1 mouse cellular context compared by ENCODE assay signal in the genomic region with DNA sequence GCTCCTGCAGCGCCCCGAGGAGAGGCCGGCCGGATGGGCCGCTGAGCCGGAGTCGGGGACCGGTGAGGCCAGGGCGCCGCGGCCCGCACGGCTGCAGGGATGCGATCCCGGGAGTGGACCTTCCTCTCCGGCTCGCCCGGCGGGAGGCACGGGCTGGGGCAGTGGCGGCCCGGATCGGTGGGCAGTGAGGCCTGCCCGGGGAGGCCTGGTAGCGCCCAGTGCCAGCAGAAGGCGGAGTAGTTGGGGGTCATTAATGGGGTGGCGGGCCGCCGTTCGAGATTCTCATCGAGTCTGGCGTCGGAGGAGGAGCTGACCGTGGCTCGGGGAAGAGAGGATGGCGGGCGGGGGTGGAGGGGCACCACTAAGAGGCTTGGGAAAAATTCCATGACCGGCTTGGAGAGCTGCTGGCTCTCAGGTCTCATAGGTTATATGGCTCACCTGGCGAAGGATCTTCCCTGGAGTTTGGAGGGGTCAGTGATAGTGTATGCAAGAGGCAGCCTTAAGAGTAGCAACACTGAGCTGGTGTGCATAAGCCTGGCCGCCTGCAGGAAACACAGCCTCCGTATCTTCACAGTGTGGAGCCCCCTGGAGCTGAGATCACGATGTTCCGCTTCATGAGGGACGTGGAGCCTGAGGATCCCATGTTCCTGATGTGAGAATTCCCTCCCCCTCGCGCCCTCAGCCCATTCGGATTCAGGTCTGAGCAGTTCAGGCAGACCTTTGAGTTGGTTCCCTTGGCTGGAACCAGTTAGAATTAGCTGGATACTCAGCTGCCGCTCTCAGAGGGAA.
TF ChIP-seq lines count a peak whose summit lies in the region.

No protein-coding gene starts in this region.

TF ChIP-seq in MEL, 35 proteins besides CTCF, POLR2A, EP300 and RAD21:
- TF ChIP-seq TCF12 (IDR thresholded peaks at IDR 0.05; ENCODE audit: low read depth, low read length) (no peak), KAT2A (conservative IDR thresholded peaks at IDR 0.05; ENCODE audit: low read depth, low read length) (no peak), SMC3 (IDR thresholded peaks at IDR 0.05; ENCODE audit: low read depth, low read length) (0 out of 2 replicates have a peak, but pooled peaks have one; percentile 7), ZC3H11A (IDR thresholded peaks at IDR 0.05; ENCODE audit: low read depth, low read length) (no peak), HCFC1 (IDR thresholded peaks at IDR 0.05; ENCODE audit: low read depth, low read length) (no peak; the same call in 1 of the 2 replicates), GATA1 (IDR thresholded peaks at IDR 0.05; ENCODE audit: low read depth, low read length) (no peak), UBTF (IDR thresholded peaks at IDR 0.05; ENCODE audit: borderline replicate concordance, insufficient read depth, low read depth, low read length) (0 out of 2 replicates have a peak, but pooled peaks have one; percentile 65)
TF ChIP-seq in MEL: peak in this region for 2.
